Mouse (Mus musculus) hindbrain, embryonic 16.5 days (tissue): ENCODE measurements around the gene Agtpbp1. TPM values are rescaled to one million over a fixed set of nuclear protein-coding genes. Genes with fewer than 3 reads are reported as not detected.
"Not testable (repeated sequence)": the region's sequence is repeated elsewhere in the genome, so short reads cannot be mapped to it uniquely, and the experiment has no call there.

Source experiments
- ATAC-seq: fragments of 200-750 bp; cut with Nextera tagmentation; 2 replicates; pipeline ENCODE4 v1.8.0; 2017; ENCODE audit warnings: moderate TSS enrichment, moderate library complexity
- H3K27ac ChIP-seq: fragments of 300-500 bp; sonication (generic); 2 replicates; pipeline ENCODE4 v1.5.1; 2014; ENCODE audit warnings: low read depth, mild to moderate bottlenecking, control low read depth, low read length, moderate library complexity
- H3K27me3 ChIP-seq: fragments of 300-500 bp; sonication (generic); replicated peaks from 2 replicates; pipeline ENCODE4 v1.6.1; 2014; ENCODE audit warnings: low read length; ENCODE audit not compliant: control insufficient read depth, insufficient read depth
- H3K36me3 ChIP-seq: fragments of 300-500 bp; sonication (generic); 2 replicates; pipeline ENCODE4 v1.6.1; 2014; ENCODE audit warnings: mild to moderate bottlenecking, low read length, moderate library complexity, mixed read lengths; ENCODE audit not compliant: control insufficient read depth, insufficient read depth
- H3K4me1 ChIP-seq: fragments of 300-500 bp; sonication (generic); 2 replicates; pipeline ENCODE4 v1.6.1; 2014; ENCODE audit warnings: low read depth, low read length; ENCODE audit not compliant: control insufficient read depth, insufficient read depth
- H3K4me2 ChIP-seq: fragments of 300-500 bp; sonication (generic); 2 replicates; pipeline ENCODE4 v1.6.1; 2014; ENCODE audit warnings: mild to moderate bottlenecking, low read length, control low read depth, moderate library complexity
- H3K4me3 ChIP-seq: fragments of 300-500 bp; sonication (generic); 2 replicates; pipeline ENCODE4 v1.5.1; 2014; ENCODE audit warnings: mild to moderate bottlenecking, low read length, control low read depth, moderate library complexity
- H3K9ac ChIP-seq: fragments of 300-500 bp; sonication (generic); 2 replicates; pipeline ENCODE4 v1.6.1; 2014; ENCODE audit warnings: low read depth, mild to moderate bottlenecking, control low read depth, low read length, moderate library complexity
- H3K9me3 ChIP-seq: fragments of 300-500 bp; sonication (generic); 2 replicates; pipeline ENCODE4 v1.6.1; 2014; ENCODE audit warnings: mild to moderate bottlenecking, low read length, moderate library complexity; ENCODE audit not compliant: control insufficient read depth
- whole genome bisulfite sequencing: fragments of 180-500 bp; shearing (Covaris S2); extraction: QIAGEN DNeasy Blood & Tissue Kit; methylation state at CpG from one replicate; pipeline ENCODE4 v1.1.7; 2014; 5-methylcytosine and 5-hydroxymethylcytosine counted together
- polyA plus RNA-seq: library from polyadenylated mRNA; unstranded; fragments of >200 nt; fragmentation: Nextera tagmentation; extraction: Ambion mirVana; gene quantifications from 2 replicates; pipeline ENCODE4 v1.2.1, GENCODE M21; 2015

The Agtpbp1 gene
- polyA plus RNA-seq, 1 experiment from 2014 or later = 69.0 TPM

DNA sequence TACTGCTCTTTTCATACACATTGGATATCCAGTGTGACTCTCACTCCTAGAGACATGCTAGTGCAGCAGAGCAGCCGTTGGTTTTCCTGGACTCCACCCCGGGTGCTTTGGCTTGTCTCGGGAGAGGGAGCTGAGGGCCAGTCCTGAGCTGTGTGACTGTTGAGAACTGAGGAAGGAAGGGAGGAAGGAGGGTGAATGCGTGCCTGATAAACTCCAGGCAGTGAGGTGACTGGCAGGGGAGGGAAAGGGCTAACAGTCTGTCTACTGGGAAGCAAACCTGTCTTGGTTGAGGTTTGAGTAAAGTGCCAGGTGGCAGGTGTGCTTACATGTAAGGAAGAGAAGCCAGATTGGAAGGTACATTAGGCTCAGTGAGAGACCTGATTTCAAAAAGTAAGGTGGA lies 28.8 kb upstream of the Agtpbp1 start:
- no peak for ATAC-seq
- Histone ChIP-seq H3K27ac (no peak overlapping the region), H3K4me3 (no peak overlapping the region), H3K9ac (no peak overlapping the region), H3K9me3 (no peaks in the 10 kb centered on the region), H3K4me1 (no peaks in the 10 kb centered on the region), H3K27me3 (no peaks in the 10 kb centered on the region), H3K36me3 (peaks cover 37% of the 10 kb centered on the region), H3K4me2 (no peak overlapping the region)
- WGBS = 86% methylated on average over 4 of the region's 4 CpGs

DNA sequence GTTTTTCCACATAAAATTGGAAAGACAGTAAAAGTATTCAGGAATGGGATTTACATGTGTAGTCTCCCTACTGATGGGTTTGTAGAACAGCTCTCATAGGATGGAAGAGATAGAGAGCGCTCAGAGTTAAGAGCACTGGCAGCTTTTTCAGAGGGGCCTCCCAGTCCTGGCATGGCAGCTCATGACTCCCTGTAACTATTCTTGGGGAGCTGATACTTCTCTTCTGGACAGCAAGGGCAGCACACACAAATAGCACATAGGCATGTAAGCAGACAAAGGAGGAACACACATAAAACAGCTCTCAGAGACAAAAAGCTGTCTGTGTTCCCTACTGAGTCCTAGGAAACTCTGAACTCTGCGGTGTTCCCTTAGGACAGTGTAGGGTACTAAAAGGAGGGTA lies 25.4 kb upstream of the Agtpbp1 start:
- Histone ChIP-seq H3K4me2 (no peak overlapping the region), H3K36me3 (peaks cover 39% of the 10 kb centered on the region; the same call in 1 of the 2 replicates), H3K27ac (no peak overlapping the region), H3K4me3 (no peak overlapping the region), H3K4me1 (no peaks in the 10 kb centered on the region), H3K9me3 (no peaks in the 10 kb centered on the region), H3K27me3 (no peaks in the 10 kb centered on the region), H3K9ac (no peak overlapping the region; the same call in 1 of the 2 replicates)
- ATAC-seq = no peak
- WGBS = 98% methylated on average over 2 of the region's 2 CpGs

DNA sequence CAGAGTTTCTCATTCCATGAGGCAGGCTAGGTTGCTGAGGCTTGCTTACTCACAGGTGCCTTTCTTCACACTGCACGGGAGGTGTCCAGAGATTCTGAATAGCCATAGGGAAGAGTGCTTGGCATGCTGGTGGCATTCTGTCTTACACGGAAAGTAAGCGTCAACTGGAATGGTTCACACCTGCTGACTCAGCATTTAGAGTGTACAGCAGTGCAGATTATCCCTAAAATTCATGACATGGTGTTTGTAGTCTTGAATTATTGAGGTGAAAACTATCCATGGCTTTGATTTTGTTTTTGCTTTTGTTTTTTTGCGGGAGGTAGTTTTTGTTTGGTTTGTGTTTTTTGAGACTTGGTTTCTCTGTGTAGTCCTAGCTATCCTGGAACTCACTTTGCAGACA lies 24.9 kb upstream of the Agtpbp1 start:
- WGBS = 91% methylated on average over 4 of the region's 4 CpGs
- H3K36me3 ChIP-seq = peaks cover 39% of the 10 kb centered on the region; the same call in 1 of the 2 replicates
- no peak for ATAC-seq
- no peak overlapping the region for H3K27ac ChIP-seq
- H3K9me3 ChIP-seq = no peaks in the 10 kb centered on the region
- no peak overlapping the region for H3K4me3 ChIP-seq
- no peak overlapping the region for H3K4me2 ChIP-seq
- no peaks in the 10 kb centered on the region for H3K27me3 ChIP-seq
- no peak overlapping the region for H3K9ac ChIP-seq
- H3K4me1 ChIP-seq = no peaks in the 10 kb centered on the region

DNA sequence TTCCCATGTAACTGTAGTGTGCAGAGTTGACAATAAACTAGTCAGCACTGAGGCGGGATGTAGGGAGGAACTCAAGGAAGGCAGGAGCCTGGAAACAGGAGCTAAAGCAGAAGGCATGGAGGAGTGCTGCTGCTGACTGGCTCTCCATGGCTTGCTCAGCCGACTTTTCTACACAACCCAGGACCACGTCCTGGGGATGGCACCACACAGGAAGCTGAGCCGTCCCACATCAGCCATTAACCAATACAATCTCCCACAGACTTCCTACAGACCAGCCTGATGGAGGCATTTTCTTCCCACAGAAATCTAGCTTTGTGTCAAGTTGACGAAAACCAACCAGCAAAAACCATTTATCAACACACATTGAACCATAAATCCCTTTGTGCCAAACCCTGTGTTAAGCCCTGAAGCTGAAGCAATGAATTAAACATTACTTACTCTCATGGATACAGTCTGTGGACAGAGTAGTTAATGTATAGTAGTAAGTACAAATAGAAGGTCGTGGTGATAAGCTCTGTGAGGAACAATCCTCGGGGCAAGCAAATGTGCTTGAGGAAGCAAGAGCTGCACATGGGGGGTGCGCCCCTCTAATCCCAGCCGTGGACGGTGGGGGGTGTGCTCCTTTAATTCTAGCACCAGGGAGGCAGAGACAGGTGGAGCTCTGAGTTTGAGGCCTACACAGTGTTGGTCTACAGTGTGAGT lies 20.3 kb upstream of the Agtpbp1 start:
- Histone ChIP-seq H3K9ac (no peak overlapping the region), H3K4me2 (no peak overlapping the region), H3K27ac (no peak overlapping the region), H3K36me3 (peaks cover 48% of the 10 kb centered on the region), H3K4me3 (no peak overlapping the region), H3K9me3 (no peaks in the 10 kb centered on the region), H3K27me3 (no peaks in the 10 kb centered on the region), H3K4me1 (no peaks in the 10 kb centered on the region)
- ATAC-seq = no peak
- 82% methylated on average over 10 of the region's 10 CpGs for WGBS

DNA sequence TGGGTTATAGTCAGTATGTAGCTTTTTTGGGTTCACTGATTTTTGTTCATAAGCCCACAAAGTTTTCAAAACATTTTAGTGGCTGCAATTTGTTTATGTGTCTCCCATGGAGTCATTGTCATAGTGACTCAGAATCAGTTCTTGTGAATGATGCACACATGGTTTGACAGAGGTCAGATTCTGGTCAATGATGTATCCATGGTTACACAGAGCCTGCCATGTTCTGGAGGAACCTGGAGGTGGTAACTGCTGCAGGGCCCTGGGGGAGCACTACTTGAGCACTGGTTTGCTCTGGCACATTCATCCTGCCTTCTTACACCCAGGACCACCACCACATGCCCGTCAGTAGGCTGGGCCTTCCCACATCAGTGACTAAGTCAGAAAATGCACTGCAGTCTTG lies 19.5 kb upstream of the Agtpbp1 start:
- H3K27me3 ChIP-seq = no peaks in the 10 kb centered on the region
- no peaks in the 10 kb centered on the region for H3K4me1 ChIP-seq
- no peak overlapping the region for H3K4me2 ChIP-seq
- no peaks in the 10 kb centered on the region for H3K9me3 ChIP-seq
- WGBS = 71% methylated on average over 1 of the region's 1 CpGs
- H3K27ac ChIP-seq = no peak overlapping the region
- no peak overlapping the region for H3K4me3 ChIP-seq
- H3K36me3 ChIP-seq = peaks cover 52% of the 10 kb centered on the region
- H3K9ac ChIP-seq = no peak overlapping the region
- ATAC-seq = no peak

DNA sequence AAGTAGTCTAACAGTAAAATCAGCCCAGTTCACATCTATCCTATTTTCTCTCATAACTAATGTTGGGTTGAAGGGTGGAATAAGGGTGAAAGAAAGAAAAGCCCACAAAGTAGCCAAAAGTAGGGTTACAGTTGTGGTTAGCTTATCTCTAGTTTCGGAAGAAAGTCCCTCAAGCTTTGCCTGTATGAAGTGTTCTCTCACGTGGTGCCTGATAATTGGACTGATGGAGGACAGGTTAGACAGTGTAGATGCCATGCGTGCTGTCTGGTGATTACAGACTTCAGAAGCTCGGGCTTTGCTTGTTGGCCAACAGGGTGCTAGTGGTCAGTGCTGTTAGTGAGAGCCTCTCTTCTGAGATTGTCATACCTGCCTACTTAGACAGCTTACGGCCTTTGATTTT lies 18.1 kb upstream of the Agtpbp1 start:
- Histone ChIP-seq H3K9ac (no peak overlapping the region), H3K4me1 (no peaks in the 10 kb centered on the region), H3K27ac (no peak overlapping the region), H3K36me3 (peaks cover 43% of the 10 kb centered on the region), H3K27me3 (no peaks in the 10 kb centered on the region), H3K4me2 (no peak overlapping the region), H3K9me3 (no peaks in the 10 kb centered on the region), H3K4me3 (no peak overlapping the region)
- ATAC-seq = no peak
- 97% methylated on average over 5 of the region's 5 CpGs for WGBS

DNA sequence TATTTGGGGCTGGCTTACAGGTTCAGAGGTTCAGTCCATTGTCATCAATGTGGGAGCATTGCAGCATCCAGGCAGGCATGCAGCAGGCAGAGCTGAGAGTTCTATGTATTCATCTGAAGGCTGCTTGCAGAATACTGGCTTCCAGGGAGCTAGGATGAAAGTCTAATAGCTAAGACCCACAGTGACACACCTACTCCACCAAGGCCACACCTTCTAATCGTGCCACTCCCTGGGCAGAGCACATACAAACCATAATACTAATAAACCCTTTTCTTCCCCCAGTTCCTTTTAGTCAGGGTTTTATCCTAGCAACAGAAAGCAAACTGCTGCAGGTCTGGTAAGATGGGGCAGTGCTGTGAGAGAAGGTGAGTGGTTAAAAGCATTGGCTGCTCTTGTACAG lies 7.6 kb upstream of the Agtpbp1 start:
- Histone ChIP-seq H3K9me3 (no peaks in the 10 kb centered on the region), H3K4me3 (no peak overlapping the region), H3K9ac (no peak overlapping the region), H3K4me2 (no peak overlapping the region), H3K27me3 (no peaks in the 10 kb centered on the region), H3K27ac (no peak overlapping the region), H3K36me3 (peaks cover 31% of the 10 kb centered on the region), H3K4me1 (peaks cover 5% of the 10 kb centered on the region)
- no peak for ATAC-seq
- WGBS = 100% methylated on average over 1 of the region's 1 CpGs

DNA sequence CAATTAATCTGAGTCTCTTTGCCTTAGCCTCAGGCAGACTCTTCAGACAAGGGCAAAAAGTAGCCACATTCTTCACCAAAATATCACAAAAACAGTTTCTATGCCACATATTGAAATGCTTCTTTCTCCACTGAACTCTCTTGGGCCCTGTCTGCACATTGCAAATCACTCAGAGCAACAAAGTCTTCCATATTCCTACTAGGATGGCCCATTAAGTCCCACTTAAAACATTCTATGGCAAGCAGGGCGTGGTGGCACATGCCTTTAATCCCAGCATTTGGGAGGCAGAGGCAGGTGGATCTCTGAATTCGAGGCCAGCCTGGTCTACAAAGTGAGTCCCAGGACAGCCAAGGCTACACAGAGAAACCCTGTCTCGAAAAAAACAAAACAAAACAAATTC lies 7.0 kb upstream of the Agtpbp1 start:
- peaks cover 31% of the 10 kb centered on the region for H3K36me3 ChIP-seq
- not testable (repeated sequence) for H3K4me3 ChIP-seq, H3K4me2 ChIP-seq, ATAC-seq, H3K27ac ChIP-seq, H3K9ac ChIP-seq, H3K27me3 ChIP-seq, H3K9me3 ChIP-seq
- peaks cover 11% of the 10 kb centered on the region for H3K4me1 ChIP-seq
- WGBS = 93% methylated on average over 3 of the region's 3 CpGs

DNA sequence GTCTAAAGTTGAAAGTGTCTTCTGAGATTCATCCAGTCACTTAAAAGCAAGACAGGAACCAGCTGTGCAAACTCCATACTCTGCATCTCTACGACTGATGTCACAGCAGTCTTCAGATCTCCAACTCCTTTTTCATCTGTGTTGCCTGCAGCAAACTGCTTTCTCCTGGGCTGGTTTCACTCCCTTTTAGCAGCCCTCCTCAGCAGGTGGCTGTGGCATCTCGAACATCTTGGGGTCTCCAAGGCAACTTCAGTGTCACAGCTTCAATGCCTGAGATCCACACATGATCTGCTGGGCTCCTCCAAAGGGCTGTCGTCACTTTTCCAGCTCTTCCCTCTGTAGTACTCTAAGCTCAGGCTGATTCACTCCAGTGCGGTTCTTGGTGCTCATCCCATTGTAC lies 5.7 kb upstream of the Agtpbp1 start:
- no peak for ATAC-seq
- Histone ChIP-seq H3K27me3 (no peaks in the 10 kb centered on the region), H3K9ac (no peak overlapping the region), H3K36me3 (peaks cover 26% of the 10 kb centered on the region), H3K4me3 (no peak overlapping the region), H3K4me2 (no peak overlapping the region), H3K27ac (no peak overlapping the region), H3K9me3 (no peaks in the 10 kb centered on the region), H3K4me1 (peaks cover 23% of the 10 kb centered on the region)
- WGBS = 82% methylated on average over 4 of the region's 4 CpGs
